Mouse (Mus musculus) kidney, postnatal 14 days (tissue): ENCODE data around the gene Myl7.

Experiments
- DNase-seq: peaks from one replicate; pipeline ENCODE4 v3.0.0; 2022; ENCODE audit warnings: mixed read lengths

Myl7 gene

GRCm38 (mm10) chr11:5861678-5862393 lies 36.7 kb downstream of the Myl7 start, which contains the start of gene Aebp1:
TSS of gene Aebp1 (plus strand) at chr11:5861947.
- peak; percentile 81 for DNase-seq

GRCm38 (mm10) chr11:5860639-5861038 lies 37.9 kb downstream of the Myl7 start:
- no peak for DNase-seq

GRCm38 (mm10) chr11:5859883-5860550 lies 38.6 kb downstream of the Myl7 start:
- DNase-seq: no peak

GRCm38 (mm10) chr11:5858723-5859122 lies 39.9 kb downstream of the Myl7 start:
- DNase-seq: no peak

- no peak for DNase-seq
These were observed 42.0 kb downstream of the Myl7 start for GRCm38 (mm10) chr11:5856479-5857130.

- DNase-seq: peak; percentile 60
These were observed 42.7 kb downstream of the Myl7 start for GRCm38 (mm10) chr11:5855902-5856301.

- no peak for DNase-seq
These were observed 43.1 kb downstream of the Myl7 start for GRCm38 (mm10) chr11:5855481-5855880.

- peak; percentile 48 for DNase-seq
These were observed 46.3 kb downstream of the Myl7 start for GRCm38 (mm10) chr11:5852314-5852713.

GRCm38 (mm10) chr11:5851021-5851736 lies 47.4 kb downstream of the Myl7 start:
- DNase-seq: no peak

GRCm38 (mm10) chr11:5850452-5850851 lies 48.1 kb downstream of the Myl7 start:
- DNase-seq: no peak

GRCm38 (mm10) chr11:5849316-5849715 lies 49.3 kb downstream of the Myl7 start:
- DNase-seq: no peak

GRCm38 (mm10) chr11:5848741-5849140 lies 49.8 kb downstream of the Myl7 start:
- no peak for DNase-seq

- peak; percentile 87 for DNase-seq
These were observed 51.8 kb downstream of the Myl7 start for GRCm38 (mm10) chr11:5846639-5847345.
